Mouse (Mus musculus) inflammation-experienced regulatory T-cells, adult 6 months (primary cell): ENCODE measurements around the gene Farsb. TPM values are rescaled to one million over a fixed set of nuclear protein-coding genes. Genes with fewer than 3 reads are reported as not detected.
A peak's percentile ranks its signal among the peaks of the same experiment; 100 is the strongest.
"Not testable (repeated sequence)": the region's sequence is repeated elsewhere in the genome, so short reads cannot be mapped to it uniquely, and the experiment has no call there.

ENCODE experiments used
- ATAC-seq: one replicate; pipeline ENCODE4 v1.8.0; 2017
- polyA plus RNA-seq, 3 experiments: library from polyadenylated mRNA; unstranded; fragments of 100-300 nt; shearing (Covaris generic); gene quantifications; one replicate each; pipeline ENCODE4 v1.2.1; 2017

Farsb gene
- polyA plus RNA-seq = 10 to 100 TPM; 62.2 to 73.8 (median 68.2) TPM

- ATAC-seq = peak; percentile 90
These were observed at the start of gene Farsb for GRCm38 (mm10) chr1:78488752-78489492. TSS of gene Farsb (minus strand) at chr1:78488897.

- ATAC-seq = peak; percentile 22
These were observed 49.7 kb upstream of the Farsb start for GRCm38 (mm10) chr1:78538396-78538795.

- ATAC-seq = peak; percentile 93
These were observed 48.9 kb upstream of the Farsb start for GRCm38 (mm10) chr1:78537494-78538010.

- peak; percentile 33 for ATAC-seq
These were observed 47.8 kb upstream of the Farsb start for GRCm38 (mm10) chr1:78536310-78537164.

- no peak for ATAC-seq
These were observed 45.9 kb upstream of the Farsb start for GRCm38 (mm10) chr1:78534428-78535150.

- ATAC-seq = no peak
These were observed 43.6 kb upstream of the Farsb start for GRCm38 (mm10) chr1:78532184-78532800.

- ATAC-seq = no peak
These were observed 42.0 kb upstream of the Farsb start for GRCm38 (mm10) chr1:78530500-78531215.

GRCm38 (mm10) chr1:78529011-78529410, 40.3 kb upstream of the Farsb start:
- no peak for ATAC-seq

GRCm38 (mm10) chr1:78528356-78528755, 39.7 kb upstream of the Farsb start:
- no peak for ATAC-seq

- ATAC-seq = peak; percentile 74
These were observed 36.6 kb upstream of the Farsb start for GRCm38 (mm10) chr1:78525189-78525886.

GRCm38 (mm10) chr1:78518907-78519306, 30.2 kb upstream of the Farsb start:
- ATAC-seq = no peak

- no peak for ATAC-seq
These were observed 24.1 kb upstream of the Farsb start for GRCm38 (mm10) chr1:78512756-78513155.

GRCm38 (mm10) chr1:78511621-78512160, 23.0 kb upstream of the Farsb start, which contains the start of gene BC035947:
TSS of gene BC035947 (minus strand) at chr1:78512158.
- no peak for ATAC-seq

GRCm38 (mm10) chr1:78510862-78511261, 22.2 kb upstream of the Farsb start, which contains the start of gene Mogat1:
TSS of gene Mogat1 (plus strand) at chr1:78510991.
- ATAC-seq = no peak

- no peak for ATAC-seq
These were observed 18.4 kb upstream of the Farsb start for GRCm38 (mm10) chr1:78507137-78507536.

GRCm38 (mm10) chr1:78502527-78502926, 13.8 kb upstream of the Farsb start:
- ATAC-seq = no peak

GRCm38 (mm10) chr1:78501856-78502255, 13.2 kb upstream of the Farsb start:
- ATAC-seq = not testable (repeated sequence)

GRCm38 (mm10) chr1:78501036-78501435, 12.3 kb upstream of the Farsb start:
- no peak for ATAC-seq

GRCm38 (mm10) chr1:78490143-78490542, 1.4 kb upstream of the Farsb start:
- no peak for ATAC-seq

- peak; percentile 33 for ATAC-seq
These were observed 308 bp downstream of the Farsb start for GRCm38 (mm10) chr1:78488427-78488751.

GRCm38 (mm10) chr1:78484361-78484760, 4.3 kb downstream of the Farsb start:
- ATAC-seq = no peak
